Mouse (Mus musculus) spleen, adult 12 weeks (tissue): ENCODE measurements around the gene Fcrl1.

Source experiments
- DNase-seq: peaks from one replicate; pipeline ENCODE4 v3.0.0; 2022; ENCODE audit warnings: low spot score

Gene Fcrl1

GRCm38 (mm10) chr3:87410605-87411004, 34.4 kb downstream of the Fcrl1 start:
- DNase-seq, result no peak

- DNase-seq, result no peak
Measured at GRCm38 (mm10) chr3:87411150-87411549, 35.0 kb downstream of the Fcrl1 start.

GRCm38 (mm10) chr3:87420645-87421044, 44.5 kb downstream of the Fcrl1 start:
- no peak for DNase-seq

DNA sequence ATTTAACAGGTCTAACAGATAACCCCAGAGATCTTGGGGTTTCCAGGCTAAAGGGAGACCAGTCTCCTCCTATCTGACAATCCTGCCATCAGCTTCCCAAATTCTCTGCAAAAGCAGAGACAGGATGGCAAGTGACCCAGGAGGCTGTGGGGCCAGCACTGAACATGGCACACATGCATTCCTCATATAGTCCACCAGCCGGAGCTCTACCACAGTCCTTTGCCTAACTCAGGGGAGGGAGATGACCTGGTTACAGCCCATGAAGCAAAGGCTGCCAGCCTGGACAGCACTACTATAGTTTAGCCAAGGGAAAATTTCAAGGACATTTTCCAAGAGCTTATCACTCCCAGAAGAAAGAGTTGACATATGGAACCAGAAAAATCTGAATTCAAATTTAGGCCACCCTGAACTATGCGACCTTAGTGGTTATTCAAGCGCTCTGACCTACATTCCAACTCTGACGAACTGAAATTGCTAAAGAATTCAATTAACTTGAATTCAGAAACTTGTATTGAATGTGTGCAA, 46.3 kb downstream of the Fcrl1 start:
- DNase-seq, result no peak

DNA sequence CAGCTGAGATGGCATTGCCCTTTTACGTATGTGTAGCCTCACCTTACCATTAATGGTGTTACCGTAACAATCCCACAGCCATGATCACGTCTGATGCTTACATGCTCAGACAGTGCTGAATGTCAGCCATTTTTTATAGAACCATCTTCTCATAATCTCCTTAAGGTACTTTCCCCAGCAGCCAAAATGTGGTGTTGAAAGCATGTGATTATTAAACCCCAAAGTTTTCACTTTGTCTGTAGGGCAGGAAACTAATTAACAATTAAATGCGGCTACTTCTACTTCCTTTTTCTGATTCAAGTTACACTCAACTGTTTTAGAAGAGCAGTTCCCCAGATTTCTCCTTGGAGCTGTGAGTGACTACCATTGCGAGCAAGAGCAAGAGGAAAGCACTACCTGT, 59.3 kb downstream of the Fcrl1 start, which contains the start of gene Fcrl5:
TSS of gene Fcrl5 (plus strand) at position 295 of the 400 bp plus-strand sequence.
- DNase-seq, result no peak

GRCm38 (mm10) chr3:87440586-87440985, 64.4 kb downstream of the Fcrl1 start:
- DNase-seq, result no peak

- DNase-seq, result no peak
Measured at GRCm38 (mm10) chr3:87443968-87444367, 67.8 kb downstream of the Fcrl1 start.
